Mouse (Mus musculus): ENCODE results near the gene Lingo2. TPM values are rescaled to one million over a fixed set of nuclear protein-coding genes. Genes with fewer than 3 reads are reported as not detected.
"Not testable (repeated sequence)": the region's sequence is repeated elsewhere in the genome, so short reads cannot be mapped to it uniquely, and the experiment has no call there.

The Lingo2 gene
- polyA plus RNA-seq, 1 experiment from 2014 or later: 4.6 TPM

DNA sequence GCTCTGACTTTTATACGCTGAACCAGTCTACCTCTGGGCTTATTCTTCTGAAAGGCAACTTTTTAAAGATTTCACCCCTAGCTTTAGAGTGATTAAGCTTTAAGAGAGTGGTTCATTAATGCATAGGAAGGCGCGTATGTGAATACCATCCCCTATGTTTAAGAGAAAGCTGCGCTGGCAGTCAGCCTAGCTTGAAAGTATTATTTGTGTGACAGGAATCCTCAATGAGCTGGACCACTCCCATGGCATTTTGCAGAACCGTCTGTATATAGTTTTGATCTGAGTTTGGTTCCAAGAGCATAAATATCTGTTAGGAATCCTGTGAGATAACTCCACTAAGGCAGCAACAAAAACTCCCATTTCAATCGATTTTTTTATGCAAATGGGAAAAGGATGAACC lies 1204.9 kb downstream of the Lingo2 start:
- Histone ChIP-seq H3K27ac (replicated peaks; ENCODE audit: low read depth, low read length) (no peak overlapping the region), H3K27me3 (replicated peaks; ENCODE audit: control insufficient read depth, insufficient read depth, low read length) (no peaks in the 10 kb centered on the region), H3K36me3 (ENCODE audit: control insufficient read depth, insufficient read depth, low read length) (no peaks in the 10 kb centered on the region), H3K4me3 (ENCODE audit: low read depth, low read length) (no peak overlapping the region), H3K9ac (ENCODE audit: low read depth, low read length) (no peak overlapping the region), H3K4me1 (ENCODE audit: control insufficient read depth, insufficient read depth, low read length) (no peaks in the 10 kb centered on the region), H3K9me3 (ENCODE audit: control insufficient read depth, low read length) (no peaks in the 10 kb centered on the region), H3K4me2 (ENCODE audit: low read depth, low read length) (no peak overlapping the region)
- peak; percentile 14 for DNase-seq (ENCODE audit: low spot score)
- ATAC-seq (ENCODE audit: low read depth): no peak
- WGBS: 64% methylated on average over 6 of the region's 6 CpGs

DNA sequence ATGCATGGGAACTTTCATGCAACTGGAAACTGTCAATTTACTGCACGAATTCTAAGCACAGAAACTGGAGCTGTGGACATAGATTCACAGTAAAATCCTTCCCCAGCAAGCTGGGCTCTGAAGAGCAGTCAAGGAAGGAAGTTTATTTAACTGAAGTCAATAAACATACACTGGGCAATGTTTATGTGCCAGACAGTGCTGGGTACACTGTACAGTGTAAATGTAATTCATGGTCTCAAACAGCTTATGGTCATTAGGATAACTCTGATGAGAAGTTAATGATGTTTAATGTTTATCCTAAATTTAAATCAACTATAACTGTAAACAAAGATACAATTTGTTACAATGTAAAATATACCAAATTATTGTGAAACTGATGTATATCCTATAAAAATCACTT lies 1226.8 kb downstream of the Lingo2 start:
- WGBS: 44% methylated on average over 1 of the region's 1 CpGs
- no peak for ATAC-seq (ENCODE audit: low read depth)
- no peak for DNase-seq (ENCODE audit: low spot score)

DNA sequence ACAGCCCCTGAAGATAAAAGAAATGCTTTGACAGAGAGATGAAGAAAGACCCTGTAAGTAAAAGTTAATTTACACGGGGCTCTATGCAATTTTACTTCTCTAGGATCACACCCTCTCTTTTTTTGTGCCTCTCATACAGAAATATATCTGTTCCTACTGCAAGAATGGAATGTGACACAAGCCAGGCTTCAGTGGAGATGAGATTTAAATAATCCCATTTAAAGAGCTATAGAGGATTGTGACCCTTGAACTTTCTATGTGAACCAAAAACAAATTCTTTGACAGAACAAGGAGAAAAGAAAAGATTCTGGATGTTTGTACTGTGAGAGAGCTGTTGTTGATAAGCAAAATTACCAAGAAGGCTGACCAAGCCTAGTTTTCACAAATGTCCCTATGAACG lies 1247.4 kb downstream of the Lingo2 start:
- Histone ChIP-seq H3K27ac (replicated peaks; ENCODE audit: low read depth, low read length) (no peak overlapping the region), H3K36me3 (ENCODE audit: control insufficient read depth, insufficient read depth, low read length) (no peaks in the 10 kb centered on the region), H3K9ac (ENCODE audit: low read depth, low read length) (no peak overlapping the region), H3K4me3 (ENCODE audit: low read depth, low read length) (no peak overlapping the region), H3K4me2 (ENCODE audit: low read depth, low read length) (no peak overlapping the region), H3K27me3 (replicated peaks; ENCODE audit: control insufficient read depth, insufficient read depth, low read length) (no peaks in the 10 kb centered on the region), H3K4me1 (ENCODE audit: control insufficient read depth, insufficient read depth, low read length) (no peaks in the 10 kb centered on the region), H3K9me3 (ENCODE audit: control insufficient read depth, low read length) (no peaks in the 10 kb centered on the region)
- WGBS: 23% methylated on average over 2 of the region's 2 CpGs
- ATAC-seq (ENCODE audit: low read depth) (no peak), DNase-seq (ENCODE audit: low spot score) (no peak)

More for the DNA sequence above, 1226.8 kb downstream of the Lingo2 start:
- Histone ChIP-seq H3K9me3 (ENCODE audit: control insufficient read depth, low read length) (no peaks in the 10 kb centered on the region; the same call in 1 of the 2 replicates), H3K4me1 (ENCODE audit: control insufficient read depth, insufficient read depth, low read length) (no peaks in the 10 kb centered on the region), H3K27me3 (replicated peaks; ENCODE audit: control insufficient read depth, insufficient read depth, low read length) (no peaks in the 10 kb centered on the region), H3K4me3 (ENCODE audit: low read depth, low read length) (no peak overlapping the region), H3K27ac (replicated peaks; ENCODE audit: low read depth, low read length) (no peak overlapping the region), H3K9ac (ENCODE audit: low read depth, low read length) (no peak overlapping the region), H3K4me2 (ENCODE audit: low read depth, low read length) (no peak overlapping the region), H3K36me3 (ENCODE audit: control insufficient read depth, insufficient read depth, low read length) (no peaks in the 10 kb centered on the region)

DNA sequence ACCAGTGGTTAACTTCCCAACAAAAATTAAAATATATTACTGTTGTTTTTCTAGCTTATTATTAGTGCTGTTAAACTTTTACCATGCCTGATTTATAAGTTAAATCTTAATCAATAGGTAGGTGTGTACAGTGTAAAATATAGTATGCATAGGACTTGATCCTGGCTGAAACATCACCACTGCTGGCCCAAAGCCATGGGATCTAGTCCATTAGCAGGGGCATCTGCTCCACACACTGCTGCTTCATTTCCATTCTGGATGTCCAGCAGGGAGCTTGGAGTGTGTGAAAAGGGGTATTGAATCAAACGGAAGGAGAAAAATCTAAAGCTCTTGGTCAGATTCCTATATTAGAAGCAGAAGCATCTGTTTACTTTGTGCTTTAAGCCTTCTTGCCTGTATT lies 1248.9 kb downstream of the Lingo2 start:
- H3K4me3 ChIP-seq (ENCODE audit: low read depth, low read length): no peak overlapping the region
- ATAC-seq (ENCODE audit: low read depth): no peak
- no peak overlapping the region for H3K27ac ChIP-seq (replicated peaks; ENCODE audit: low read depth, low read length)
- no peak for DNase-seq (ENCODE audit: low spot score)
- no peak overlapping the region for H3K9ac ChIP-seq (ENCODE audit: low read depth, low read length)
- no peaks in the 10 kb centered on the region for H3K9me3 ChIP-seq (ENCODE audit: control insufficient read depth, low read length)
- no peak overlapping the region for H3K4me2 ChIP-seq (ENCODE audit: low read depth, low read length)
- no peaks in the 10 kb centered on the region for H3K36me3 ChIP-seq (ENCODE audit: control insufficient read depth, insufficient read depth, low read length)
- H3K27me3 ChIP-seq (replicated peaks; ENCODE audit: control insufficient read depth, insufficient read depth, low read length): no peaks in the 10 kb centered on the region
- 62% methylated on average over 1 of the region's 1 CpGs for WGBS
- no peaks in the 10 kb centered on the region for H3K4me1 ChIP-seq (ENCODE audit: control insufficient read depth, insufficient read depth, low read length)

DNA sequence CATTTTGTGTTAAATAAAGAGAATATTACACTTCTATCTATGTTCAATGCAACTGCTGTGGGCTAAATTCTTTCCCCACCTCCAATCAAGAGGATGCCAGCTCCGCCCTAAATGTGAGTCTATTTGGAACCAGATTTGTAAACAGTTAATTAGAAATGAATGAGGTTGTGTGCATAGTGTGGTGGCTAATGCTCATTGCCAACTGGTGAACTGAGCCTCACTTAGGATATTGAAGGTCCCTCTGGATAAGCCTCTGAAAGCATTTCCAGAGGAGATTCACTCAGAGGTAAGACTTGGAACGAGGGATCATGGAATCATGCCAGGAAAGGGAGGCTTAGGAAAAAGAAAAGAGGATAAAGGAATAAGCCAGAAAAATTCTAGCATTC lies 1256.4 kb downstream of the Lingo2 start:
- WGBS: 68% methylated on average over 2 of the region's 2 CpGs
- Histone ChIP-seq H3K9ac (ENCODE audit: low read depth, low read length) (no peak overlapping the region), H3K9me3 (ENCODE audit: control insufficient read depth, low read length) (no peaks in the 10 kb centered on the region), H3K4me3 (ENCODE audit: low read depth, low read length) (no peak overlapping the region), H3K4me1 (ENCODE audit: control insufficient read depth, insufficient read depth, low read length) (no peaks in the 10 kb centered on the region), H3K27me3 (replicated peaks; ENCODE audit: control insufficient read depth, insufficient read depth, low read length) (no peaks in the 10 kb centered on the region), H3K36me3 (ENCODE audit: control insufficient read depth, insufficient read depth, low read length) (no peaks in the 10 kb centered on the region), H3K4me2 (ENCODE audit: low read depth, low read length) (no peak overlapping the region), H3K27ac (replicated peaks; ENCODE audit: low read depth, low read length) (no peak overlapping the region)
- DNase-seq (ENCODE audit: low spot score): no peak
- no peak for ATAC-seq (ENCODE audit: low read depth)

DNA sequence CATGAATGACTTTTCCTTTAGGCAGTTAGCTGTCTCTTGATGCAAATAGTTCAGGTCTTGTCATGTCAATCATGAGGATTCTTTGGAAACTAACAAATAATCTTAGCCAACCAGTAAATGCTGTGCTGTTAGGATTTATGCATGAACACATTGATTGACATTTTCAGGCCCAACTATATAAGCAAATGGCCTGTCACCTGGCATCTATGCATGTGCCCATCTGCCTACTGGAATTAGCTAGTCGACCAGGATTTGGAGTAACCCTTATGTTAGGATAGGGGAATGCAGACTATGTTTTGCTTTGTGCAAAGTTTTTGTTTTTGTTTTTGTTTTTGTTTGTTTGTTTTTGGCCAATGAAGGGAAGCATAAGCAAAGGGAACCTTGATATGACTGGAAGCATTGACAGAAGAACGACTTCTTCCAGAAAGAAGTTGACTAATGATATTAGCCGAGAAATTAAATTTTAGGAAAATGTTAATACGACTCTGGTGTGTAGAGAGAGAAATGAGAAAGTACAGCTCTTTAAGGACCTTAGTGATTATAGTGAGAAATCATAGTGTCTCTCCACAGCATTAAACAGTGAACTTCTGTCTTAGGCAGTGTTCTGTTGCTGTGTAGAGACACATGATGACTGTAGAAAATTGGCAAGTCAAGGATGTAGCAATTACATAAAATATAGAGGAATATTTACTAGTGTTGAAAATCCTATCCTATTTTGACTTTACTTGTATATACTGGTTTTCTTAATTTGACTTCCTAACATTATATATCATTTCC lies 1257.0 kb downstream of the Lingo2 start:
- H3K4me3 ChIP-seq (ENCODE audit: low read depth, low read length): no peak overlapping the region
- 82% methylated on average over 4 of the region's 4 CpGs for WGBS

DNA sequence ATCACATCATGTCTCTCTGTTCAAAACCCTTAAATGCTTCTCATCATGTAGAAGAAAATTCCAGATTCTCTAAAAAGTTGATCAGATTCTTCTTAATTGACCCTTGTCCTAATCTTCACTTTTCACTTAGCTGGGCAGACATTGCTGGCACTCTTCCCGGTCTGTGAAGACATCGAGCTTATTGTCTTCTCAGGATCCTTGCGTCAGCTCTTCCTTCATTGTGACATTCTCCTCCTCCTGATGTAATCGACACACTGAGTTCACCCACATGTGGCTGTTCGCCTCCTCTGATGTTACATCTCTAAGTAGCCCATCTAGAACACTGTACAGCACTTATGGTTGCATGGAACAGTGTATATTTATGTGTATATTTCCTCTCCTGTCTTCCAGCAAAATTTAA lies 1261.0 kb downstream of the Lingo2 start:
- Histone ChIP-seq H3K27ac (replicated peaks; ENCODE audit: low read depth, low read length) (no peak overlapping the region), H3K4me3 (ENCODE audit: low read depth, low read length) (no peak overlapping the region), H3K36me3 (ENCODE audit: control insufficient read depth, insufficient read depth, low read length) (no peaks in the 10 kb centered on the region), H3K4me1 (ENCODE audit: control insufficient read depth, insufficient read depth, low read length) (no peaks in the 10 kb centered on the region), H3K9me3 (ENCODE audit: control insufficient read depth, low read length) (no peaks in the 10 kb centered on the region), H3K27me3 (replicated peaks; ENCODE audit: control insufficient read depth, insufficient read depth, low read length) (no peaks in the 10 kb centered on the region), H3K4me2 (ENCODE audit: low read depth, low read length) (no peak overlapping the region), H3K9ac (ENCODE audit: low read depth, low read length) (no peak overlapping the region)
- no peak for ATAC-seq (ENCODE audit: low read depth)
- peak; percentile 8 for DNase-seq (ENCODE audit: low spot score)
- WGBS: 74% methylated on average over 5 of the region's 5 CpGs

More for the DNA sequence above, 1257.0 kb downstream of the Lingo2 start:
- Histone ChIP-seq H3K36me3 (ENCODE audit: control insufficient read depth, insufficient read depth, low read length) (no peaks in the 10 kb centered on the region), H3K9me3 (ENCODE audit: control insufficient read depth, low read length) (no peaks in the 10 kb centered on the region), H3K4me1 (ENCODE audit: control insufficient read depth, insufficient read depth, low read length) (no peaks in the 10 kb centered on the region), H3K4me2 (ENCODE audit: low read depth, low read length) (no peak overlapping the region), H3K9ac (ENCODE audit: low read depth, low read length) (no peak overlapping the region), H3K27me3 (replicated peaks; ENCODE audit: control insufficient read depth, insufficient read depth, low read length) (no peaks in the 10 kb centered on the region), H3K27ac (replicated peaks; ENCODE audit: low read depth, low read length) (no peak overlapping the region)
- ATAC-seq (ENCODE audit: low read depth) (no peak), DNase-seq (ENCODE audit: low spot score) (no peak)

DNA sequence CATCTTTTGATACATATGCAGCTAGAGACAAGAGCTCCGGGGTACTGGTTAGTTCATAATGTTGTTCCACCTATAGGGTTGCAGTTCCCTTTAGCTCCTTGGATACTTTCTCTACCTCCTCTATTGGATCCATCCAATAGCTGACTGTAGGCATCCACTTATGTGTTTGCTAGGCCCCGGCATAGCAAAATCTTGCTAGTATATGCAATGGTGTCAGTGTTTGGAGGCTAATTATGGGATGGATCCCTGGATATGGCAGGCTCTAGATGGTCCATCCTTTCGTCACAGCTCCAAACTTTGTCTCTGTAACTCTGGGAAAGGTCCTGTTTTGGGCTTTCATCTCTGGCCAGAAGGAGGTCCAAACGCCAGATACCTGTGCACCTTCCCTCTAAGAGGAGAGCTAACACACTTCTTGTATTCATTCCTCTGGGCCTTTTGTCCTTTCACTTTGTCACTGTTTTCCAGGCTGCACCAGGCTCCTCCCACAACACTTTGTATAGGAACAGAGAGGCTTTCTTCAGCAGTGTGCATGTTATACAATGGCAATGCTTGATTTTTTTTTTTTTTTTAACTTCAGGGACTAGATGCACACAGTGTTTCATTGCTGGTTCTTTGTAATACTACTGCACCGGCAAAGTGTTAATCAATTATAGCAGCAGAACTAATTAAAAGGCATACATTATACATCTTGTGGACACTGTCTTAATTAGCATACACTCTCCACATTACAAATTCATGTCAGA lies 1262.9 kb downstream of the Lingo2 start:
- not testable (repeated sequence) for H3K4me3 ChIP-seq (ENCODE audit: low read depth, low read length); H3K4me2 ChIP-seq (ENCODE audit: low read depth, low read length); H3K27me3 ChIP-seq (replicated peaks; ENCODE audit: control insufficient read depth, insufficient read depth, low read length); H3K27ac ChIP-seq (replicated peaks; ENCODE audit: low read depth, low read length); H3K36me3 ChIP-seq (ENCODE audit: control insufficient read depth, insufficient read depth, low read length); DNase-seq (ENCODE audit: low spot score); ATAC-seq (ENCODE audit: low read depth); H3K9ac ChIP-seq (ENCODE audit: low read depth, low read length); H3K4me1 ChIP-seq (ENCODE audit: control insufficient read depth, insufficient read depth, low read length); H3K9me3 ChIP-seq (ENCODE audit: control insufficient read depth, low read length)
- 81% methylated on average over 5 of the region's 5 CpGs for WGBS
